Mouse (Mus musculus) left cerebral cortex, postnatal 10 days (tissue): Measurements from ENCODE around the gene Zfp418. TPM values are rescaled to one million over a fixed set of nuclear protein-coding genes. Genes with fewer than 3 reads are reported as not detected.
"Not testable (repeated sequence)": the region's sequence is repeated elsewhere in the genome, so short reads cannot be mapped to it uniquely, and the experiment has no call there.

ENCODE experiments used
- DNase-seq, 2 experiments: peaks; one replicate each; pipeline ENCODE4 v3.0.0; 2021 to 2022; ENCODE audit warnings: low spot score in 2 of 2, mixed read lengths in 1 of 2; ENCODE audit errors: extremely low spot score in 1 of 2
- intact Hi-C: fragments of 180-260 bp; cut with DNase I; formaldehyde crosslinking; loops from one replicate; pipeline ENCODE4 v1.15.1; 2025
- total RNA-seq, 2 experiments: library from RNA; stranded (reverse); gene quantifications; 2 replicates each; pipeline ENCODE4 v1.2.3; 2021

The Zfp418 gene
- total RNA-seq: 1 to 10 TPM; 5.8 to 6.3 TPM

DNA sequence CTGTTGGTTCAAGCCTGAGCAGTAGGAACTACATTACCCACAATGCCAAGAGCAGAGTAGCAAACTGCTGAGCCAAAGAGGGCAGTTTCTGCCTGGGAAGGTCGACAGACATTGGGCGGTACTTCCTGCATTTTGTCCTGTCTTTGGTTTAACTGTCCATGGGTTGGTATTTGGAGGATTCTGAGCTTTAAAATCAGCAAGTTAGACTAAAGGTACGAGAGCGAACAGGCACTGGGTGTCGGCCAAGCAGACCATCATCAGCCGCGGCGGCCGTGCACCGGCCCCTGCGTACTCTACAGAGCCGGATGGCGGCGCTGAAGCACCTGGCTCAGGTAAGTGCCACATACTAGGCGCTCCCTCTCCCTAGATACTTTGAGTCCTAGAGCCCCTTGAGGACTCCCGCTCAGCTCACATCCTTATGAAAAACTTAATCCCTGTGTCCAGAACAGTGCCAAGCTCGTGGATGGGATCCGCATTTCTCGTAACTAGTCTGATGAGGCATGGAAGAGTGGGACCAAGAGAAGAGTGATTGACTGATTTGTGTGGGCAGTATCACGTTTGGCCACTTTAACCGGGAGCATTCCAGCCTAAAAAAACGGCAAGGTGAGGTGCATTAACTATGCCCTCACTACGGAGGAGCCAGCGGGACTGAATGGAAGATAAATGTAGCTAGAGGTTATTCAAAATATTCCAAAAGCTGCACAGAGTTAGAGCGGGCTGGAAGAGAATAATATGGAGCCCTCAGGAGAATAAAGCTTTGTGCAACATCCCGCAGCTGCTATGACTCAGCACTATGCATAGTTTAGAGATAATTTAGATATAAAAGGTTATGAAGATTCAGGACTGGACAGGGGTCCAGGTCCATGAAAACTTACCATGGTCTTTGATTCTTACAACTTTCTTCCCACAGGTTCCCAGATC is at the start of gene Zfp418:
TSS of gene Zfp418 (plus strand) at position 104 of the 921 bp plus-strand sequence.
- peak; percentile 54 to 69 for DNase-seq
- intact Hi-C loops: no loop called here

DNA sequence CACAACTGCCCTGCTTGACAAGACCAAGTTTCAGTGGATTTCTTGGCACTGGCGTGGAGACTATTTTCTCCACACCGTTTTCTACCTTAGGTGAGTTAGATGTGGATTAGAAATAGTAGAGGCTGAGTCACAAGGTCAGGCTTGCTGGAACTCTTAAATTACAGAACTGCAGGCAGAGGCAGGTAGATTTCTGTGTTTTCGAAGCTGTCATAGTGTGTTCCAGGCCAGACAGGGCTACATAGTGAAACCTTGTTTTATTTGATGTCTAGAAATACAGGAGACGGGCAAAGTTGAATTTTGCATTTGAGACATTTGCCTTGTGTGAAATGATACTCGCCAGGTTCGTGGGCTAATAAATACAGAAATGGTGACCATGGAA is 49.5 kb upstream of the Zfp418 start:
- no peak for DNase-seq
- intact Hi-C loops: no loop called here

DNA sequence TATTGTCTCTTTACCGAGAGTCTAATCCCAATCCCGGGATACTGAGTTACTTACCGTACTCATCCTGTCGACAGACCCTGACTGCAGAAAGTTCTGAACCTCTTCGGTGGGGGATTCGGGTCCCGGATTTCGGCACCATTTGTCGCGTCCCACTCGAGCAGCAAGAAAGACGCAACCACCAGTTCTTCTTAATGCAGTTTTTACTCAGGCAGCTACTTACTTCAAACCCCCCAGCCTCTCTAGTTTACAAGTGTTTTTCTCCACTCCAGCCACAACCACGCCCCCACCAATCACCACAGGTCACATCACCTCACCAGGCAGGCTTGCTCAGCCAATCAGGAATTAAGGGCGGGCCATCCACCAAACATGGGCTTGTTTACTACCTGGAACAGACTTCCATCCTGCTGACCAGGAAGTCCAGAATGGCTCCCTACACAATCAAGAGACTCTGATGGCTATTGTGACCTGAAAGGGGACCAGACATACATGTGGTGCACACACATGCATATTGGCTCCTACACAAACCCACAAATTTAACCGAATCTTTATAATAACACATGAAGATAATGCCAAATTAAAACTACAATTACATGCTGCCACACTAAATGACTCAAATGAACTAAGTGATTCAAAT is 40.5 kb upstream of the Zfp418 start:
- intact Hi-C loops, DNase-seq: not testable (repeated sequence)

DNA sequence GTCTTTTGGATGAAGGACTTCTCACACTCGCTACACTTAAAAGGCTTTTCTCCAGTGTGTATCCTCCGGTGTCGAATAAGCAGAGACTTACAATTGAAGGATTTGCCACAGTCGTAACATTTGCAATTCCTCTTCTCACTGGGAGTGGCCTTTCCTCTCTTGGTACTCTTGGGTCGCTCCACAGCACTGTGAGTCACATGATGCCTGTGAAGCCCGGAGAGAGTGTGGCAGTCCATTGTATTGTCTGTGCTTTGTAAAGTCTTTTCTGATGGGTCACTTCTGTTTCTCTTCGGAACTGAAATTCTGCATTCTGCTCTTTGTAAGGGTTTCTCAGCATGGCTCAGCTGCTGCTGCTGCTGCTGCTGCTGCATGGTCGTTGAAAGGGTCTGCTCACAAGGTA is 38.4 kb upstream of the Zfp418 start:
- DNase-seq: no peak
- intact Hi-C loops: no loop called here

GRCm38 (mm10) chr7:7136379-7136866 is 34.7 kb upstream of the Zfp418 start, which contains the start of gene Zfp773:
TSS of gene Zfp773 (minus strand) at chr7:7136755.
- DNase-seq: peak; percentile 32 to 60
- intact Hi-C loops: no loop called here

- intact Hi-C loops: no loop called here
- no peak for DNase-seq
Observed at GRCm38 (mm10) chr7:7144215-7144614, 26.9 kb upstream of the Zfp418 start.

GRCm38 (mm10) chr7:7145991-7146608 is 25.0 kb upstream of the Zfp418 start:
- intact Hi-C loops: no loop called here
- no peak for DNase-seq

- no peak for DNase-seq
Observed at GRCm38 (mm10) chr7:7185897-7186296, 14.8 kb downstream of the Zfp418 start.

GRCm38 (mm10) chr7:7187417-7188190 is 16.5 kb downstream of the Zfp418 start:
- intact Hi-C loops: no loop called here
- no peak for DNase-seq

More at GRCm38 (mm10) chr7:7185897-7186296, 14.8 kb downstream of the Zfp418 start:
- intact Hi-C loops: no loop called here

DNA sequence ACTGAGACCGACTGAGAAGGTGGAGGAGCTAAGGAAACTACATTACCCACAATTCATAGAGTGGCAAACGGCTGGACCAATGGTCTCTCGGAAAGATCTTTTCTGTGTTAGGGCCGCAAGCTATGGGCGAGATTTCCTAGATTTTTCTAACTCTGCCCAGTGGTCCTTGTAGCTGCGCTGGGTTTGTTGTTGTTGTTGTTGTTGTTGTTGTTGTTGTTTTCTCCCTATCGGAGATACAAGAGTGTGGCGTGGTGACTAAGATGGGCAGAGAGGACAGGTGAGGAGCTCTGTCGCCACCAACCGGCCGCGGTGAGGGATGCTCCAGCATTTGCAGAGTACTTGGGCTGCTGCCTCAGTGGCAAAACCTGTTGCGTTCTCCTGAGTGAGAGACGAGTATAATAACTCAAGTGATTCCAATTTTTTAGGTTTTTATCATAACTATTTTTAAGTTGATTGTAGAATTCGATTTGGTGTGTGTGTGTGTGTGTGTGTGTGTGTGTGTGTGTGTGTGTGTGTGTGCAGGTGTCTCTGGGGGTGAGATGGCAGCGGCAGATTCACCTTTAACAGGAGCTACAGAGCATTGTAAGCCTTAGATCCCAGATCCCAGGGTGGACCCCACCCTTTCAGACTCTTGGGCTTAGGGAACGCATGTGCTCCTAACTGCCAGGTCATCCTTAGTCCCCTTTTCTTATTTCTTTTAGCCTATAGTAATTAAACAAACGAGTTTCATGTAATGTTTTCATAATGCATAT is 17.2 kb downstream of the Zfp418 start:
- peak; percentile 60 to 85 for DNase-seq
- intact Hi-C loops: no loop called here

DNA sequence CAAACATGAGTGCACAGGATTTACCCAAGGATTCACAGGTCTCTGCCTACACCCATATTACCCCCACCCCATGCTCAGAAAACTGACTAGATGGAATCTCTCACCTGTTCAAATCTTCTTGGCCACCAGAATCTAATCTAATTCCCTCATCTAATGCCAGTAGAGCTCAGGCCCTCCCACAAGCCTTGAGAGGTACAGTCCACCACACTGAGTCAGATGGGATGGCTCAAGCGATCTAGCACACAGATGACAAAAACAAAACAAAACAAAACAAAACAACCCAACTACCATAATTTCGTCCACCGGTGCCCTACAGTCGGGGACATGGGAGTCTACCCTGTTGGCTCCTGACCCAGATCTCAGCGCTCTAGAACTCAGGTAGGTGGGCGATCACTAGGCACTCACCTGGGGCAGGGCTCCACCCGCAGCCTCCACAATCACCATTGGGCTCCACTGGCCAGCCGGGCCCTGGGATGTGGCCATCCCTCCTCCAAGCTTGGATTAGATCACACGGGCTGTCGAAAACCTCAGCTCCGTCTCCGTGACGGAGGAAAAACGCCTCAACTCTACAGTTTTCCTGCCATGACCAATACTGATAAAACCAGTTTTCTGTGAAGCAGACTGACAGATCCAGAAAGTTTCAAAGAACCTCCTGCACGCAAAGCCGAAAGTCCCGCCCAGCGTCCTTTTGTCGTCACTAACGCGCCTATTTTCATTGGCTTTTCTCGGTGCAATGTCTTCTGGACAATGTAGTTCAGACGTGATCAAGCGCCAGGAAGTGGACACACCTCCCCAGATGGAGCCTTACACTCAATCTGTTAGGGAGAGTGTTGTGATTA is 38.4 kb downstream of the Zfp418 start, which contains the start of gene Zfp772:
TSS of gene Zfp772 (minus strand) at position 686 of the 839 bp plus-strand sequence.
- DNase-seq: peak; percentile 27 to 31
- intact Hi-C loops: not testable (repeated sequence)

Other genes starting within 250 kb of the Zfp418 start
- gene Aurkc, start 176.0 kb upstream of the Zfp418 start, total RNA-seq: under 1 TPM in 1 of 2 experiments, not detected in 1; 0.64 TPM
- gene Zfp954, start 49.8 kb upstream of the Zfp418 start, total RNA-seq: 10 to 100 TPM; 11.9 to 12.0 TPM
- 1 to 10 TPM; 1.8 to 2.7 TPM for gene Zfp773, start 34.6 kb upstream of the Zfp418 start, total RNA-seq
- 1 to 10 TPM; 8.7 to 9.2 TPM for gene Zfp772, start 38.7 kb downstream of the Zfp418 start, total RNA-seq
- gene Vmn2r29, start 76.0 kb downstream of the Zfp418 start, total RNA-seq: 1 to 10 TPM; 2.0 to 2.2 TPM
- gene Gm45844, start 107.0 kb downstream of the Zfp418 start, total RNA-seq: 10 to 100 TPM; 12.3 to 13.5 TPM
- gene Clcn4, start 129.5 kb downstream of the Zfp418 start, total RNA-seq: 100 to 1,000 TPM; 171 to 174 TPM
- under 1 TPM; 0.10 to 0.15 TPM for gene Vmn2r30, start 166.3 kb downstream of the Zfp418 start, total RNA-seq
- gene Gm45783, start 203.2 kb downstream of the Zfp418 start, total RNA-seq: not detected
- gene Vmn2r31, start 228.4 kb downstream of the Zfp418 start, total RNA-seq: not detected